Mouse (Mus musculus): Measurements from ENCODE around the gene Olfr1040.
"Not testable (repeated sequence)": the region's sequence is repeated elsewhere in the genome, so short reads cannot be mapped to it uniquely, and the experiment has no call there.

DNA sequence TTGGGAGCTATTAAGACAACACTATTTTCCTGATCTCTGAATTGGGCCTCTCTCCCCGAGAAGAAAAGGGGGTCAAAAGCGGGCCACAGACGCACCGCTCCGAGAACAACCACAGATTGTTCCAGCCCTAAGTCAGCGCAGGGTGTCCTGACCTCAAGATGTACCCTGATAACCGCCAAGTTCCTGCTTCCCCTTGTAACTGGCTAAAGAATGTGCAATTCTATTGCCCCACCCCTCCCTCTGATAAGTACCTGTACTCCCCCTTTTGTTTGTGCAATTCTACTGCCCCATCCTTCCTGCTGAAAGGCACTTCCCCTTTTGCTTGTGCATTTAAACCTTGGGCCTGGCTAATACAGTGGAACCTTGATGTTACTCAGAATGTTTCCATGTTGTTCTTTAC lies 28.9 kb upstream of the Olfr1040 start:
- not testable (repeated sequence) for TF ChIP-seq FLI1 (IDR thresholded peaks at IDR 0.05; ENCODE audit: low read length); GATA1 (IDR thresholded peaks at IDR 0.05; ENCODE audit: borderline replicate concordance, low read length)
